Mouse (Mus musculus) kidney, adult 2 months (tissue): ENCODE results near the gene Slc28a1. TPM values are rescaled to one million over a fixed set of nuclear protein-coding genes. Genes with fewer than 3 reads are reported as not detected.

Experiments used
- DNase-seq: peaks from one replicate; pipeline ENCODE4 v3.0.0; 2021
- H3K27ac ChIP-seq: fragments of 200-500 bp; 2 replicates; pipeline ENCODE4 v1.5.1; 2012; ENCODE audit warnings: low read depth, low read length, control low read depth, inconsistent platforms; ENCODE audit not compliant: insufficient read depth
- H3K27me3 ChIP-seq: fragments of 200-500 bp; replicated peaks from 2 replicates; pipeline ENCODE4 v1.6.1; 2012; ENCODE audit warnings: mild to moderate bottlenecking, moderate library complexity, low read length, inconsistent platforms; ENCODE audit not compliant: control insufficient read depth, insufficient read depth
- H3K36me3 ChIP-seq: fragments of 200-500 bp; 2 replicates; pipeline ENCODE4 v1.6.1; 2012; ENCODE audit warnings: mild to moderate bottlenecking, moderate library complexity, low read length, inconsistent platforms; ENCODE audit not compliant: control insufficient read depth, insufficient read depth
- H3K4me1 ChIP-seq: fragments of 200-500 bp; 2 replicates; pipeline ENCODE4 v1.6.1; 2011; ENCODE audit warnings: low read length; ENCODE audit not compliant: control insufficient read depth, insufficient read depth
- H3K4me3 ChIP-seq: fragments of 200-500 bp; 2 replicates; pipeline ENCODE4 v1.5.1; 2011; ENCODE audit warnings: mild to moderate bottlenecking, low read depth, low read length, control low read depth; ENCODE audit not compliant: insufficient read depth
- CTCF ChIP-seq: fragments of 200-500 bp; conservative IDR thresholded peaks from 2 replicates; pipeline ENCODE4 v1.5.1; 2011; ENCODE audit warnings: low read depth, mild to moderate bottlenecking, control low read depth, low read length, moderate library complexity, mixed read lengths; ENCODE audit not compliant: insufficient read depth, insufficient read length
- POLR2A ChIP-seq: fragments of 200-500 bp; IDR thresholded peaks from one replicate; pipeline ENCODE4 v1.6.1; 2011; ENCODE audit warnings: low read depth, low read length, control low read depth
- WGBS: fragments of 180-500 bp; shearing (Covaris S2); methylation state at CpG from one replicate; pipeline ENCODE4 v1.1.7; 2018; 5-methylcytosine and 5-hydroxymethylcytosine counted together
- polyA plus RNA-seq: library from polyadenylated mRNA; depleted of rRNA; stranded (reverse); fragments of >200 nt; gene quantifications from 2 replicates; pipeline ENCODE4 v1.2.3, GENCODE M21; 2012; rRNA removed

Gene Slc28a1
- polyA plus RNA-seq: 18.8 and 21.9 TPM in 2 replicates

GRCm38 (mm10) chr7:81114555-81114954 is at the start of gene Slc28a1:
Slc28a1 (plus strand) TSS chr7:81114799.
- H3K27ac ChIP-seq: peak within 1 kb of the TSS; percentile 65
- H3K4me1 ChIP-seq: peaks cover 25% of the 10 kb centered on the region
- WGBS: 41% methylated on average over 6 of the region's 6 CpGs
- H3K36me3 ChIP-seq: no peaks in the 10 kb centered on the region
- peak; percentile 91 for DNase-seq
- H3K4me3 ChIP-seq: peak within 1 kb of the TSS; percentile 18; the same call in 1 of the 2 replicates
- TF ChIP-seq POLR2A: no peak
- no peak for TF ChIP-seq CTCF
- no peaks in the 10 kb centered on the region for H3K27me3 ChIP-seq

DNA sequence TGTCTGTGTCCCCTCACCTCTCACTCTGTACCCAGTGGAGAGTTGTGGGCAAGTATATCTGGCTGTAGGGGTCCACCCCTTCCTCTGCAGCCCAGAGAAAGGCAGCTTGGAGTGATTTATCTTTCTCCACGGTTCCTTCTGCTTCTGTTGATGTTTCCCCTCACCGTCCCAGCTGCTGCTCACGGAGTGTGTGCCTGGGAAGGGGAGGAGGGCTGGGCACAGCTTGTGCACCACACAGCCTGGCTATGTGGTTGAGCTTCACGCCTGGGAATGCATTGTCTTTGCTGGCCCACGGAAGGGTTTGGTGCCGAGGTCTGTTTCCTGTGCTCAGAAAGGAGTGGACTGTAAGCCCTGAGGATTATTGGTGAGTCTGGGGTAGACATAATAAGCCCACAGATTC is 47.9 kb upstream of the Slc28a1 start:
- no peaks in the 10 kb centered on the region for H3K4me1 ChIP-seq
- no peaks in the 10 kb centered on the region for H3K27me3 ChIP-seq
- TF ChIP-seq CTCF (no peak), POLR2A (no peak)
- WGBS: 42% methylated on average over 6 of the region's 6 CpGs
- DNase-seq: no peak
- H3K4me3 ChIP-seq: no peak overlapping the region
- no peak overlapping the region for H3K27ac ChIP-seq
- H3K36me3 ChIP-seq: no peaks in the 10 kb centered on the region

DNA sequence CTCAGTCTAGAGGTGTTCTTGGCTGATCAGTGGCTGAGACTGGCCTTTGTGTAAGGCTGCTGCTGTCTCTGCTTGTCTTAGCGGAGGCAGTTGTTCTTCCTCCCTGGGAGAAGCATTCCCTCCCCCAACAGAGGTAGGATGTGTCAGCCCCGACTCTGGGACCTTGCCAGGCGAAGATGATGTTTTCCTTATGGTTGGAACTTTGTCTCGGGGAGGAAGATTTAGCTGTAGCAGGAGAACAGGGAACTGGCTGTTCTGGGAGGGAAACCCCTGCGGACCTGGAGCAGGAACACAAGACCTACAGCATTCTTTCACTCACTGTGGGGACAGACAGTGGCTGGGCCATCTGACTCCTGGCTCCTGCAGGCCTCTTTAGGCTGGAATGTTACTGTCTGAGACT is 42.1 kb upstream of the Slc28a1 start:
- Histone ChIP-seq H3K4me1 (no peaks in the 10 kb centered on the region), H3K27me3 (no peaks in the 10 kb centered on the region), H3K36me3 (no peaks in the 10 kb centered on the region), H3K4me3 (no peak overlapping the region), H3K27ac (no peak overlapping the region)
- DNase-seq: peak; percentile 53
- TF ChIP-seq POLR2A (no peak), CTCF (no peak)
- WGBS: 48% methylated on average over 5 of the region's 5 CpGs

DNA sequence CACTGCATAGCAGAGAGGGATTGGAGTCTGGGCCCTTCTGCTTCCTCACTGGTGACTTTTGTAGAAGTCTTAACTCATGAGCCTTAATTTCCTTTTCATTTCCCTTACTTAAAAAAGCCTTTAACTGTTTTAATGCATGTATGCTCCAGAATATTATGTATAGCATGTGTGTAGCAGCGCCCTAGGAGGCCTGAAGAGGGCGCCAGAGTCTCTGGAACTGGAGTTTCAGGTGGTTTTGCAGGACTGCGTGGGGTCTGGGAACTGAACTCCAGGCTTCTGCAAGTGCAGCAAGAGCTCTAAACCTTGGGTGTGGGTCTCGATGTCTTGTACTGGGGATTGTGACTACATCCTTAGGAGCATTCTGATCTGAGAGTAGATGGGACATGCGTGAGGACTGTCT is 41.3 kb upstream of the Slc28a1 start:
- H3K27ac ChIP-seq: no peak overlapping the region
- H3K27me3 ChIP-seq: no peaks in the 10 kb centered on the region
- 93% methylated on average over 5 of the region's 5 CpGs for WGBS
- H3K36me3 ChIP-seq: no peaks in the 10 kb centered on the region
- DNase-seq: no peak
- no peaks in the 10 kb centered on the region for H3K4me1 ChIP-seq
- H3K4me3 ChIP-seq: no peak overlapping the region
- TF ChIP-seq POLR2A (no peak), CTCF (peak; percentile 30)

GRCm38 (mm10) chr7:81074546-81074945 is 40.1 kb upstream of the Slc28a1 start:
- H3K4me3 ChIP-seq: no peak overlapping the region
- H3K36me3 ChIP-seq: no peaks in the 10 kb centered on the region
- WGBS: 33% methylated on average over 9 of the region's 9 CpGs
- TF ChIP-seq POLR2A: no peak
- TF ChIP-seq CTCF: no peak
- H3K4me1 ChIP-seq: no peaks in the 10 kb centered on the region
- DNase-seq: no peak
- H3K27ac ChIP-seq: no peak overlapping the region
- H3K27me3 ChIP-seq: no peaks in the 10 kb centered on the region

- Histone ChIP-seq H3K27me3 (no peaks in the 10 kb centered on the region), H3K27ac (no peak overlapping the region), H3K4me3 (no peak overlapping the region), H3K36me3 (no peaks in the 10 kb centered on the region), H3K4me1 (no peaks in the 10 kb centered on the region)
- no peak for DNase-seq
- TF ChIP-seq POLR2A (no peak), CTCF (no peak)
- 53% methylated on average over 7 of the region's 7 CpGs for WGBS
Observed at GRCm38 (mm10) chr7:81075299-81075698, 39.3 kb upstream of the Slc28a1 start.

GRCm38 (mm10) chr7:81075732-81076131 is 38.9 kb upstream of the Slc28a1 start:
- H3K27me3 ChIP-seq: no peaks in the 10 kb centered on the region
- TF ChIP-seq CTCF (no peak), POLR2A (no peak)
- no peak for DNase-seq
- WGBS: 93% methylated on average over 5 of the region's 5 CpGs
- no peaks in the 10 kb centered on the region for H3K36me3 ChIP-seq
- H3K4me1 ChIP-seq: no peaks in the 10 kb centered on the region
- no peak overlapping the region for H3K4me3 ChIP-seq
- H3K27ac ChIP-seq: no peak overlapping the region
